Mouse (Mus musculus) neural tube, embryonic 13.5 days (tissue): ENCODE results near the gene Slc36a3. TPM values are rescaled to one million over a fixed set of nuclear protein-coding genes. Genes with fewer than 3 reads are reported as not detected.

ENCODE experiments used
- ATAC-seq: fragments of 200-750 bp; cut with Nextera tagmentation; 2 replicates; pipeline ENCODE4 v1.8.0; 2017; ENCODE audit warnings: low read depth, mild to moderate bottlenecking, moderate TSS enrichment, moderate library complexity
- H3K27ac ChIP-seq: fragments of 300-500 bp; sonication (generic); replicated peaks from 2 replicates; pipeline ENCODE4 v1.5.1; 2015; ENCODE audit warnings: moderate library complexity, mild to moderate bottlenecking, inconsistent platforms
- H3K27me3 ChIP-seq: fragments of 300-500 bp; sonication (generic); 2 replicates; pipeline ENCODE4 v1.6.1; 2015; ENCODE audit warnings: mild to moderate bottlenecking, inconsistent platforms
- H3K36me3 ChIP-seq: fragments of 300-500 bp; sonication (generic); 2 replicates; pipeline ENCODE4 v1.6.1; 2015; ENCODE audit warnings: mild to moderate bottlenecking, inconsistent platforms
- H3K4me1 ChIP-seq: fragments of 300-500 bp; sonication (generic); replicated peaks from 2 replicates; pipeline ENCODE4 v1.6.1; 2015; ENCODE audit warnings: inconsistent platforms
- H3K4me2 ChIP-seq: fragments of 300-500 bp; sonication (generic); 2 replicates; pipeline ENCODE4 v1.6.1; 2015; ENCODE audit warnings: inconsistent platforms, mild to moderate bottlenecking, moderate library complexity
- H3K4me3 ChIP-seq: fragments of 300-500 bp; sonication (generic); 2 replicates; pipeline ENCODE4 v1.5.1; 2015; ENCODE audit warnings: mild to moderate bottlenecking, inconsistent platforms
- H3K9ac ChIP-seq: fragments of 300-500 bp; sonication (generic); 2 replicates; pipeline ENCODE4 v1.6.1; 2015; ENCODE audit warnings: moderate library complexity, mild to moderate bottlenecking, inconsistent platforms
- H3K9me3 ChIP-seq: fragments of 300-500 bp; sonication (generic); 2 replicates; pipeline ENCODE4 v1.6.1; 2016; ENCODE audit warnings: inconsistent platforms
- WGBS: fragments of 180-500 bp; shearing (Covaris S2); methylation state at CpG from one replicate; pipeline ENCODE4 v1.1.7; 2015; 5-methylcytosine and 5-hydroxymethylcytosine counted together
- polyA plus RNA-seq: library from polyadenylated mRNA; unstranded; fragments of >200 nt; fragmentation: Nextera tagmentation; extraction: Ambion mirVana; gene quantifications from 2 replicates; pipeline ENCODE4 v1.2.1, GENCODE M21; 2015

Gene Slc36a3
- polyA plus RNA-seq = not detected in 2 replicates

DNA sequence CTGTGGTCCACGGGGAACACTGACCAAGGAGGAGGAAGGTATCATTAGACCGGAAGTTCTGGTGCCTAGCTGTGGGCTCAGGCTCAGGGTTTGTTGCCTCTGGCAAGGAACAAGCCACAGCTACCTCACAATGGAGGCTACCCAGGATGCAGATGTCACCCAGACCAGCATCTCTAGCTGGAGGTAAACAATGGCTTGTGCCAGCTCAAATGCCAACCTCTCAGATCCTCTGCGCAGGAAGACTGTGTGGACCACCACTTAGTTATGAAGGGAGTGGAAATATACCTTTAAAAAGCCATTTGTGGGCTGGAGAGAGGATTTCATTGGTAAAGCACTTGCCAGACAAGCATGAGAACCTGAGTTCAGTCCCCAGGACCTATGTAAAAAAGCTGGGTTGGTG lies at the start of gene Slc36a3:
Slc36a3 (minus strand) TSS at position 101 of the 400 bp plus-strand sequence.
- H3K36me3 ChIP-seq = no peaks in the 10 kb centered on the region
- H3K4me1 ChIP-seq = no peaks in the 10 kb centered on the region
- no peak within 1 kb of the TSS for H3K9ac ChIP-seq
- no peaks in the 10 kb centered on the region for H3K27me3 ChIP-seq
- no peak within 1 kb of the TSS for H3K4me3 ChIP-seq
- no peak for ATAC-seq
- no peak within 1 kb of the TSS for H3K27ac ChIP-seq
- WGBS = 81% methylated on average over 3 of the region's 3 CpGs
- H3K4me2 ChIP-seq = no peak within 1 kb of the TSS
- no peaks in the 10 kb centered on the region for H3K9me3 ChIP-seq

DNA sequence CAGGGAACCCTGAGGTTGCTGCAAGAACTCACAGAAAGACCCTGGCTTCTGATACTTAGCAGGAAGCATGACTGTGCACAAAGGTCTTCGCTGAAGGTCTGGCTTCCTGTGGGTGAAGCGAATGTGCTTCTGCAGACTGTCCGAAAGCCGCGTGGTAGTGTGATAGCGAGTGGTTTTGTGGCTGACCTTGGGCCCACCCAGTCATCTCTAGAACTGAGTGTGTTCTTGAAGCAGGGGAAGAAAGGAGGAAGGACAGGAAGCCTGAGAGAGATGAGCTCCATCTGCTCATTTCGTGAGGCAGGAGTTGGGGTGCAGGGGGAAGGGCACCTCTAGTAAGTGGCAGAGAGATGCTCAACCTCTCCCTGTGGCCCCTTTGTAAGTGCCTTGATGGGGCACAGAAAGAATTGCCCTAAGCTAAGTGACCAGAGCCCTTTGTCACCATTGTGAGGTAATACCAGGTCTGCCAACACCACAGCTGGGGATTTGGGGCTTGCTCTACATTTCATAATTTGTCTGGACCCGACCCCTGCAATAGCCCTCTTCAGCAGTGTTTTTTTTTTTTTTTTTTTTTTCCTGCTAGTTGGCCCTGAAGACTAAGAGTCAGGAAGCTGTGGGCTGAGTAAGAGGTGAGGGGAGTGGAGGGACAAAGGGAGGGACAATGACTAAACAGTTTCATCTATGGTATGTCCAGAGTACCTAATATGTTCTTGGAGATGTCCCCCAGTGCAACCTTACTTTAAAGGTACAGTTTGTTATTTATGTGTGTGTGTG lies 46.4 kb upstream of the Slc36a3 start:
- Histone ChIP-seq H3K36me3 (no peaks in the 10 kb centered on the region), H3K4me1 (no peaks in the 10 kb centered on the region), H3K4me3 (no peak overlapping the region), H3K27me3 (no peaks in the 10 kb centered on the region), H3K4me2 (no peak overlapping the region), H3K9ac (no peak overlapping the region), H3K9me3 (no peaks in the 10 kb centered on the region), H3K27ac (no peak overlapping the region)
- 82% methylated on average over 8 of the region's 8 CpGs for WGBS
- ATAC-seq = no peak

DNA sequence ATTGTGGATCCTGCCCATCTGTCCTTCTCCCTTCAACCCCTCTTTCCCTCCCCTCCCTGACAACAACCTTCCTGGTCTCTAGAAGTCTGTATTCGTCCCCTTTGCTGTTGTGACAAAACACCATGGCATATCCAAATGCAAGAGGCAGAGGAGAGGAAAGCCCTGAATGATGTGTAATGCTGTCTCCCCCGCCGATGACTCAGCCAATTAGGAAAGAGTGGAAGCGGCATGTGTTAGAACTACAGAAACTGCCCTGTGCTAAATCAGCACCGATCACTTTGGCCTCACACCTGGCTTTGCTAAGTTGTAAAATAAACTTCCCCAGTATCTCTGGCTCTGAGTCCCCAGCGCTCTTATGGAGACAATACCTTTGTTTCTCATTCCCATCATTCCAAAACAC lies 45.6 kb upstream of the Slc36a3 start:
- Histone ChIP-seq H3K27me3 (no peaks in the 10 kb centered on the region), H3K4me1 (no peaks in the 10 kb centered on the region), H3K27ac (no peak overlapping the region), H3K36me3 (no peaks in the 10 kb centered on the region), H3K9me3 (no peaks in the 10 kb centered on the region), H3K4me3 (no peak overlapping the region), H3K9ac (no peak overlapping the region), H3K4me2 (no peak overlapping the region)
- no peak for ATAC-seq
- WGBS = 63% methylated on average over 6 of the region's 6 CpGs

DNA sequence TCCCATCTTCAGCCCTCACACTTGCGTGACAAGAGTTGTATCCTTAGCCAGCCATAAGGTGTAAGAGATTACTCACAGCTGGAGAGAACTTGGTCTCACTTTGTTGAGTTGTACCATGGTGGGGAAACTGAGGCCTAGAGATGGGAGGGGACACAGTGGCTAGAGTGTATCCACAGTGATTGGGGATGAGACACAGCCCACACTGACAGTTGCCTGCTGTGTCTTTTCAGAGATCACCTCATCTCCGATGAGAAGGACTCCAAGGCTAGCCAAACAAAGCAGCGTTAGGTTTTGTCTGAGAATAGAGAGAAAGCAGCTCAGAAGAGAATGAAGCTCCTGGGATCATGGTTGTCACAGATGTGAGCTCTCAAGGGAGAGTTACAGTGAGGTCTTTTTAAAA lies 38.7 kb upstream of the Slc36a3 start:
- H3K9ac ChIP-seq = no peak overlapping the region
- no peaks in the 10 kb centered on the region for H3K9me3 ChIP-seq
- no peak overlapping the region for H3K27ac ChIP-seq
- H3K4me1 ChIP-seq = no peaks in the 10 kb centered on the region
- no peak overlapping the region for H3K4me2 ChIP-seq
- 90% methylated on average over 3 of the region's 3 CpGs for WGBS
- H3K4me3 ChIP-seq = no peak overlapping the region
- H3K27me3 ChIP-seq = no peaks in the 10 kb centered on the region
- H3K36me3 ChIP-seq = no peaks in the 10 kb centered on the region
- ATAC-seq = no peak

DNA sequence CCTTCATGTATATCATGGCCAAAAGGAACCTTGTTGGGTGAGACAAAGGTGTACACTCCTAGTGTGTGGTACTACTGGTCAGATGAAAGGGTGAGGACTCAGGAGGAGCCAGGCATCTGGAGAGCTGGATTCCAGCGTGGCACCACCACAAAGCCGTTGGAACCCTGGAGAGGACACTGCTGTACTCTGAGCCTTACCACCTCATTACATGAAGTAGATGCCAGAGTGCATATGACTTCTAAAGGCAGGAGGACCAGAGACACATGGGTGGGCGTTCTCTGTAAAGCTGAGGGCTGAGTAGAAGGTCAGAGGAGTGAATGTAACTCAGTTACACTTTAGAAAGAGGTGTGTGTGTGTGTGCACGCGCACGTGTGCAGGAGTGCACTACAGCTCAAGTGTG lies 36.3 kb upstream of the Slc36a3 start:
- no peak overlapping the region for H3K4me2 ChIP-seq
- H3K36me3 ChIP-seq = no peaks in the 10 kb centered on the region
- H3K9ac ChIP-seq = no peak overlapping the region
- H3K4me1 ChIP-seq = no peaks in the 10 kb centered on the region
- no peak overlapping the region for H3K4me3 ChIP-seq
- no peak overlapping the region for H3K27ac ChIP-seq
- 86% methylated on average over 6 of the region's 6 CpGs for WGBS
- H3K27me3 ChIP-seq = no peaks in the 10 kb centered on the region
- no peaks in the 10 kb centered on the region for H3K9me3 ChIP-seq
- no peak for ATAC-seq

DNA sequence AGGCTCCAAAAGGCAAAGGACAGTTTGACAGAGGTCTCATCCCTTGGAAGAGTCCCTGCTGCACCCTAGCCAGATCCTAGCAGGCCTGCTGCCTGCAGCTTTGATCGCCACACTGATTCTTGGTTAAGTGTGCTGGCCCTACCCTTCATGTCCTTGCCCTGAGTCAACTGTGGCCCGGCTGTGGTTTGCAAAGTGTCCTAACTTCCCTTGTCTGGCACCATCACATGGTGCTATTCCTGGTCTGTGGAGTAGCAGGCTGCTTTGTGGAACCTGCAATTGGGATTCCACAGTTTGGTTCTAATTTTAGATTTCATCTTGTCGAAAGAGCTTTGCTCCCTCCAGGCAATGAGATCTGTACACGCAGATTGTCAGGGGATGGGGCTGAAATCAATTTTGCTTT lies 35.8 kb upstream of the Slc36a3 start:
- H3K4me3 ChIP-seq = no peak overlapping the region
- no peaks in the 10 kb centered on the region for H3K27me3 ChIP-seq
- no peak overlapping the region for H3K27ac ChIP-seq
- H3K4me2 ChIP-seq = no peak overlapping the region
- no peaks in the 10 kb centered on the region for H3K4me1 ChIP-seq
- no peak overlapping the region for H3K9ac ChIP-seq
- ATAC-seq = no peak
- H3K36me3 ChIP-seq = no peaks in the 10 kb centered on the region
- H3K9me3 ChIP-seq = no peaks in the 10 kb centered on the region
- 92% methylated on average over 4 of the region's 4 CpGs for whole genome bisulfite sequencing

DNA sequence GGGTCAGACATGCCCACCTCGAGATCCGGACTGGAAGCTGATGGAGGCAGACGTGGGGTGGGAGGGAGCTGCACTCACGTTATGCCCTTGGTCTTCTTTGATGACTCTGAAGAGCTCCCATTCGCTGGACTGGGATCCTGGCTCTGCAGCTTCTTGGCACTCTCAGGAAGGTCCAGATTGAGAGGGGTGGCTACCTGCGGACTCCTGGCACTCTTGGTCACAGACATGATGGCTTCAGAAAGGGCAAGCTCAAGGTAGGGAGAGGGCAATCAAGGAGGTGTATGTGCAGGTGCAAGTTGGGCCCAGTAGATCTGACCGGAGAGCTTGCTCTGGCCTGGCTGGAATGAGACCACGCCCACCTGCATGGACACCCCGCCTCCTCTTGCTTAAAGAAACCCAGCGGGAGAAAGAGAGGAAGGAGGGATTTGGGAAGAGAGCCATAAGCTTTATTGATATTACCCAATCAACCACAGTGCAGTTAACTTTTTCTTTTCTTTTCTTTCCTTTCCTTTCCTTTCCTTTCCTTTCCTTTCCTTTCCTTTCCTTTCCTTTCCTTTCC lies 33.3 kb upstream of the Slc36a3 start, which contains the start of gene Slc36a2:
Slc36a2 (minus strand) TSS at position 345 of the 559 bp plus-strand sequence.
- 26% methylated on average over 10 of the region's 10 CpGs for WGBS
- Histone ChIP-seq H3K4me1 (no peaks in the 10 kb centered on the region), H3K9ac (no peak within 1 kb of the TSS), H3K27ac (no peak within 1 kb of the TSS), H3K4me3 (no peak within 1 kb of the TSS), H3K36me3 (no peaks in the 10 kb centered on the region), H3K9me3 (no peaks in the 10 kb centered on the region), H3K4me2 (no peak within 1 kb of the TSS), H3K27me3 (no peaks in the 10 kb centered on the region)
- ATAC-seq = no peak

DNA sequence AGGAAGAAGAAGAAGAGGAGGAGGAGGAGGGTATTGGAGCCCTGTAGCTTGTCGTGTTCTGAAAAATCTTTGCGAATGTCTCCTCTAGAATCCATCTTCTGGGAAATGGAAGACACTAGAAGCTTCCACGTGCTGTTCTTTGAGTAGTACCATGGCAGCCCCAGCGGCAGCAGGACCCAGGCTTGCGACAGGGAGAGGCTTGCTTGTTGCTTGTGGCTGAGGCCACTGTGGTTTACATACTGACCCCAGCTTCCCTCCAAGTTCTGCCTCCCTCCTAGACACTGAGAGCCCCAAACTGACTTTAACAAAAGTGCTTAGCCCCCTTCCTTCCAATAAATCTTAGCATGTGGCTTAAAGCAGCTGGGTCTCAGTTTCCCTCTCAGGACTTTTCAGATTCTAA lies 32.7 kb upstream of the Slc36a3 start:
- Histone ChIP-seq H3K27ac (no peak overlapping the region), H3K9ac (no peak overlapping the region), H3K4me3 (no peak overlapping the region), H3K4me2 (no peak overlapping the region), H3K36me3 (no peaks in the 10 kb centered on the region), H3K27me3 (no peaks in the 10 kb centered on the region), H3K9me3 (no peaks in the 10 kb centered on the region), H3K4me1 (no peaks in the 10 kb centered on the region)
- ATAC-seq = no peak
- WGBS = 82% methylated on average over 5 of the region's 5 CpGs

DNA sequence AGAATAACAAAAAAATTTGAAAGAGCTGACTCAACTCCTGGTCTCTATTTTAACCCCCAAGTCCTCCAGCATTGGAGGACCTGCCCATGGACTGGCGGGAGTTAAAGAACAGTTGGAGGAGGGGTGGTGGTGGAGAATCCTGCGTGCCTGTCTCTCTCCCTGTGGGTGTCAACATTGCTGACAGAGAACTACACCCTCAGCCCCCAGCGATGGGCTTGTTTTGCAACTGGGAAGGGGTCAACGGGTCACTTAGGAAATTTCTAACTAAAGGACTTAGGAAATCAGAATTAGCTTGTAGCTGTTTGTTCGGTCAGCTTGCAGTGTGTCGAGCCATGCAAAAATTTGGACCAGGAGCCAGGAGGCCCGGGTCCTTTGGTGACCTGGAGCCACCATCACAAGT lies 31.6 kb upstream of the Slc36a3 start:
- ATAC-seq = no peak
- H3K9me3 ChIP-seq = no peaks in the 10 kb centered on the region
- no peak overlapping the region for H3K27ac ChIP-seq
- H3K27me3 ChIP-seq = no peaks in the 10 kb centered on the region
- H3K4me2 ChIP-seq = no peak overlapping the region
- H3K4me3 ChIP-seq = no peak overlapping the region
- 67% methylated on average over 7 of the region's 7 CpGs for WGBS
- no peaks in the 10 kb centered on the region for H3K4me1 ChIP-seq
- no peaks in the 10 kb centered on the region for H3K36me3 ChIP-seq
- no peak overlapping the region for H3K9ac ChIP-seq

DNA sequence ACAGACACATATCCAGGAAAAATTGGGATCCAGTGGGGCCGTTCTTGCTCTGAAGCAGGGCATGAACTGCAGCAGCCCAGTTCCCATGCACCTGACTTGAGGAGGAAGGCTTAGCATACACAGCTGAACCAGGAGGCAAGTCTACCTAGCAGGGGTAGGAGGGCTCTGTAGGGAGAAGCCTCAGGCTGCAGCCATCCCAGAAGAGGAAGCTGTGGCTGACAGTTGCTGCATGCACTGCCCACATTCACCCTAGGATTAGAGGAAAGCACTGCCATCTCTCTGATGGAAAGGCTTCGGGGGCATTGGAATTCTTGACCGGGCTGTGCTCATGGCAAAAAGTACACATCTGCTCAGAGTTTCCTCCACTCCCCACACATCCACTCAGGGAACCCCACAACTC lies 28.3 kb upstream of the Slc36a3 start:
- Histone ChIP-seq H3K9ac (no peak overlapping the region), H3K27ac (no peak overlapping the region), H3K4me2 (no peak overlapping the region), H3K4me3 (no peak overlapping the region), H3K36me3 (no peaks in the 10 kb centered on the region), H3K27me3 (no peaks in the 10 kb centered on the region), H3K9me3 (no peaks in the 10 kb centered on the region), H3K4me1 (no peaks in the 10 kb centered on the region)
- ATAC-seq = no peak
- WGBS = 88% methylated on average over 3 of the region's 3 CpGs

DNA sequence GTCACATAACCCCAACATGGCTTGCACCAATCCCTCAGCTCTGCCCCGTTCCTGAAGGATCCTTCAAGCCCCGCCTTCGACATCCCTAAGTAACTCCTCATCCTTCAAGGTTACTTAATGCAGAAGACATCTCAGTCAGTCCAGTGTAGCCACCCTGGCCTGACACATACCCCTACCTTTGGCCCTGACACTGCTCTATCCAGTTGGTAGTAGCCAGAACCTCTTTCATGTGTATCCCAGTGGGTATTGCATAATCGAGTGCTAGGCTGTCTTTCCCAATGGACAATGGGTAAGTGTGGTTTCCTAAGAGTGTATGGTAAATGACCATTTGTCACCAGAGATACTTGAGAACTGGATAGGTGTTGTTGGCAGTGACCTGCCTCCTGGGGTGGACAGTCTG lies 27.3 kb upstream of the Slc36a3 start:
- ATAC-seq = no peak
- no peaks in the 10 kb centered on the region for H3K36me3 ChIP-seq
- WGBS = 89% methylated on average over 4 of the region's 4 CpGs

DNA sequence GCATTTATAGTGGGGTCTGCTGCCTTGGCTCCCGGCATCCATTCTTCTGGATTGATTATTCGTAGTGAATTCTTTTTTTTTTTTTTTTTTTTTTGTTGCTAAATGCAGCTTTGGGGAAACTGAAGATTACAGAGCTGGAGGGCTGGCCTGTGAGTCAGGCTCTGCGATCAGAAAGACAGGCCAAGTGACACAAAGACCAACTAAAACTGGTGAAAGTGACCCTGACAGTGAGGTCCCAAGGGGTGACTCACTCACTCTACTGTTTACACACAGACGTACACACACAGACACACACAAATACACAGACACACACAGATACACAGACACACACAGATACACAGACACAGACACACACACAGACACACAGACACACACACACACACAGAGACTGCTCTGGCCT lies 19.0 kb upstream of the Slc36a3 start:
- no peak overlapping the region for H3K4me3 ChIP-seq
- ATAC-seq = no peak
- no peak overlapping the region for H3K27ac ChIP-seq
- H3K27me3 ChIP-seq = no peaks in the 10 kb centered on the region
- WGBS = 85% methylated on average over 4 of the region's 4 CpGs
- no peak overlapping the region for H3K9ac ChIP-seq
- H3K9me3 ChIP-seq = no peaks in the 10 kb centered on the region
- no peak overlapping the region for H3K4me2 ChIP-seq
- H3K36me3 ChIP-seq = no peaks in the 10 kb centered on the region
- no peaks in the 10 kb centered on the region for H3K4me1 ChIP-seq

More for the DNA sequence above, 27.3 kb upstream of the Slc36a3 start:
- Histone ChIP-seq H3K4me2 (no peak overlapping the region), H3K9ac (no peak overlapping the region), H3K27me3 (no peaks in the 10 kb centered on the region), H3K4me1 (no peaks in the 10 kb centered on the region), H3K9me3 (no peaks in the 10 kb centered on the region), H3K4me3 (no peak overlapping the region), H3K27ac (no peak overlapping the region)

DNA sequence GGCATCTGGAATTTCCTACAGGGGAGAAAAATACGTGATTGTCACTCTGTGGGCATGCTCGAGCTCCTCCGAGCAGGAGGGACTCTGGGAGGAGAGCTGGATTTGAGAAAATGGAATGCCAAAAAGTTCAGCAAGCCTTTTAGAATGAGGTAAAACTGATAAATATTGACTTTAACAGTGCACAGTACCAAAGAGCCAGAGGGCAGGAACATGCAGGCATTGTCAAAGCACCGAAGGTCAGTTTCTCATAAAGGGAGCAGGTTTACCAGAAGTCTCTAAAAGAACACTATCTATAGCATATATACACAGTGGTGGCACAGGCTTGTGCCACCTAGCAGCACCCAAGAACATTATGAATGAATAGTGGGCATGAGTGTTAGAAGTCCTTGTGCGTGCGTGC lies 17.4 kb upstream of the Slc36a3 start:
- Histone ChIP-seq H3K27me3 (no peaks in the 10 kb centered on the region), H3K36me3 (no peaks in the 10 kb centered on the region), H3K27ac (no peak overlapping the region), H3K4me3 (no peak overlapping the region), H3K4me2 (no peak overlapping the region), H3K9ac (no peak overlapping the region), H3K4me1 (no peaks in the 10 kb centered on the region), H3K9me3 (no peaks in the 10 kb centered on the region)
- 88% methylated on average over 6 of the region's 6 CpGs for WGBS
- no peak for ATAC-seq
